Mouse (Mus musculus): ENCODE results near the gene Bhlhe40.

The Bhlhe40 gene

GRCm38 (mm10) chr6:108662314-108663240 is 2.1 kb downstream of the Bhlhe40 start:
- no peak for DNase-seq (ENCODE audit: low spot score in 2 of 2)

- no peak for DNase-seq (ENCODE audit: low spot score in 2 of 2)
These were observed 3.1 kb downstream of the Bhlhe40 start for GRCm38 (mm10) chr6:108663241-108664194.

GRCm38 (mm10) chr6:108664533-108665150 is 4.2 kb downstream of the Bhlhe40 start:
- peak in 1 of 2 experiments; percentile 30 for DNase-seq (ENCODE audit: low spot score in 2 of 2)

- DNase-seq (ENCODE audit: low spot score in 2 of 2), result no peak
These were observed 5.2 kb downstream of the Bhlhe40 start for GRCm38 (mm10) chr6:108665587-108665986.

- DNase-seq (ENCODE audit: low spot score in 2 of 2), result no peak
These were observed 6.4 kb downstream of the Bhlhe40 start for GRCm38 (mm10) chr6:108666648-108667488.

- DNase-seq (ENCODE audit: low spot score in 2 of 2), result no peak
These were observed 7.2 kb downstream of the Bhlhe40 start for GRCm38 (mm10) chr6:108667599-108668021.

GRCm38 (mm10) chr6:108668321-108668786 is 7.9 kb downstream of the Bhlhe40 start:
- DNase-seq (ENCODE audit: low spot score in 2 of 2), result peak; percentile 90 to 91

- no peak for DNase-seq (ENCODE audit: low spot score in 2 of 2)
These were observed 9.8 kb downstream of the Bhlhe40 start for GRCm38 (mm10) chr6:108670276-108670675.

GRCm38 (mm10) chr6:108670821-108671220 is 10.4 kb downstream of the Bhlhe40 start:
- no peak for DNase-seq (ENCODE audit: low spot score in 2 of 2)

- no peak for DNase-seq (ENCODE audit: low spot score in 2 of 2)
These were observed 11.7 kb downstream of the Bhlhe40 start for GRCm38 (mm10) chr6:108672094-108672493.

- DNase-seq (ENCODE audit: low spot score in 2 of 2), result no peak
These were observed 13.8 kb downstream of the Bhlhe40 start for GRCm38 (mm10) chr6:108674221-108674620.

GRCm38 (mm10) chr6:108676783-108677340 is 16.4 kb downstream of the Bhlhe40 start:
- no peak for DNase-seq (ENCODE audit: low spot score in 2 of 2)

- no peak for DNase-seq (ENCODE audit: low spot score in 2 of 2)
These were observed 17.3 kb downstream of the Bhlhe40 start for GRCm38 (mm10) chr6:108677697-108678096.

GRCm38 (mm10) chr6:108678227-108678626 is 17.8 kb downstream of the Bhlhe40 start:
- no peak for DNase-seq (ENCODE audit: low spot score in 2 of 2)

- no peak for DNase-seq (ENCODE audit: low spot score in 2 of 2)
These were observed 20.1 kb downstream of the Bhlhe40 start for GRCm38 (mm10) chr6:108680503-108680902.

- DNase-seq (ENCODE audit: low spot score in 2 of 2), result no peak
These were observed 20.7 kb downstream of the Bhlhe40 start for GRCm38 (mm10) chr6:108681084-108681483.

GRCm38 (mm10) chr6:108683140-108683539 is 22.7 kb downstream of the Bhlhe40 start:
- no peak for DNase-seq (ENCODE audit: low spot score in 2 of 2)

- no peak for DNase-seq (ENCODE audit: low spot score in 2 of 2)
These were observed 24.0 kb downstream of the Bhlhe40 start for GRCm38 (mm10) chr6:108684430-108684829.

- no peak for DNase-seq (ENCODE audit: low spot score in 2 of 2)
These were observed 25.4 kb downstream of the Bhlhe40 start for GRCm38 (mm10) chr6:108685758-108686355.

- no peak for DNase-seq (ENCODE audit: low spot score in 2 of 2)
These were observed 26.5 kb downstream of the Bhlhe40 start for GRCm38 (mm10) chr6:108686930-108687329.

All from right cerebral cortex, postnatal 10 days (tissue).